Mouse (Mus musculus): ENCODE measurements around the gene Zfp658. TPM values are rescaled to one million over a fixed set of nuclear protein-coding genes. Genes with fewer than 3 reads are reported as not detected.
A peak's percentile ranks its signal among the peaks of the same experiment; 100 is the strongest.

The Zfp658 gene
- total RNA-seq, 1 experiment from 2014 or later: 1.5 TPM

DNA sequence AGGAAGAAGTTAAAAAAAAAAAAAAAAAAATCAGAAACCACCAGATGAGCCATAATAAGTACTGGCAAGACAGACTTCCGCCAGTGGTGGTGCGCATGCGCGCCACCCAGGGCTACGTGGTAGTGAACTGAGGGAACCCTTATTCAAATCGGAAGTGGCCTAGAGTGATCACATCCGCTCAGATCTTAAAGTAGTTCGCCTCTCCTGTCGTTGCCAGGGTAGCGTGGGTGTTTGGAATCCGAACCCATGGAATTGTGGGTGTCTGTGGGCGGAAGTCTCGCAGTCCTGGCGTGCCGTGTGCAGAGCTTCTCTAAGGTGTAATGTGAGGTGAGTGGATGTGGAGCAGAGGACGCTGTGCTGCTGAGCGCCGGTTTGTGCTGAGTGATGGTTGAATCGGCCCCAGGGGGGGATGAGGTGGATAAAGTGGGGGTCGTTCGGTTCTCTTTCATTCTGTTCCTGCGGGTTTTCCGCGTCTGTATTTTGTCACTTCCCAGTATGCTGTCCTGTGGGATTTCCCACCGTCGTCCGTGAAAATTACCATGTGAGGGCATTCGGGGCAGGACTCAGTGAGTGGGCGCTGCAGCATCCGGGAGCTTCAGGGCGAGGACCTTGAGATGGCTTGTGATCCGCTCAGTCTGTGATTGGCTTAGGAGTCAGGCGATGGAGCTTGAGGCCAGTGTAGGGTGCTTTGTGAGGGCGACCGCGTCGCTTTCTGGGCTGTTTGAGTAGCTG, 17.6 kb downstream of the Zfp658 start, which contains the start of gene Zfp719:
Gene Zfp719 (plus strand): TSS at position 171 of the 732 bp plus-strand sequence.
- peak; percentile 98 for ATAC-seq (replicated peaks; ENCODE audit: low read depth, poor library complexity, severe bottlenecking)

DNA sequence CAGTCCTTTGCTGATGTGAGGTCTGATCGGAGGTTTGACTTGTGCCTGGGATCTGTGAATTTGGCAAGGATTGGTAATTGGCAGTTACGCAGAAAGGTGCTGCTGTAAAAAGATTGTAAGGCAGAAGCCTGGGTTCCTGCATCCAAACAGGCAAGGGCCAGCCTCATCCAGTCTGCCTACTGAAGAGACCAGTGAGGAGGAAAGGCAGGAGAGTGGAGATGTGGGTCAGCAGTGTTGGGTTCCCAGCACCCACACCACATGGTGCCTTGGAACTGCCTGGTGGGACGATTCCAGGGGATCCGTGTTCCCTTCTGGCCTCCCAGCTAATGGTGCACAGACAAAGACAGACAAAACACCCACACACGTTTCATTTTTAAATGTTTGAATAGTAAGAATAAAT, 18.5 kb downstream of the Zfp658 start:
- ATAC-seq (replicated peaks; ENCODE audit: low read depth, poor library complexity, severe bottlenecking): no peak

DNA sequence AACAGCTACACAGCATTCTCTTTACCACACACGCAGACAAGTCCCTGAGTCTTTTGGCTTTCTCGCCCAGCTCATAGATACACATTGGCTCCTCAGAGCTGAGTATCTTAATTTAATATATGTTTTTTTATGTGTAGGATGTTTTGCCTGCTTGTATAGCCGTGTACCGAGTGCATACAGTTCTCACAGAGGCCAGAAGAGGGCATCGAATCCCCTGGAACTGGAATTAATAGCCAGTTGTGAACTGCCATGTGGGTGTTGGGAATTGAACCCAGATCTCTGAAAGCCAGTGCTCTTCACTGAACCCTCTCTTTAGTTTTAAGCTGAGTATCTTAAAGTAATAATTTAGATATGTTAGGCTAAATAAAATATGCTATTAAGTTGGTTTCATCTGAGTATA, 22.7 kb downstream of the Zfp658 start:
- ATAC-seq (replicated peaks; ENCODE audit: low read depth, poor library complexity, severe bottlenecking): no peak

- no peak for ATAC-seq (replicated peaks; ENCODE audit: low read depth, poor library complexity, severe bottlenecking)
Measured at GRCm38 (mm10) chr7:43601884-43602283, 39.8 kb downstream of the Zfp658 start.

GRCm38 (mm10) chr7:43606896-43607742, 45.1 kb downstream of the Zfp658 start, which contains the start of gene Zfp819:
Gene Zfp819, plus strand, starts transcription at chr7:43607169.
- peak; percentile 78 for ATAC-seq (replicated peaks; ENCODE audit: low read depth, poor library complexity, severe bottlenecking)

DNA sequence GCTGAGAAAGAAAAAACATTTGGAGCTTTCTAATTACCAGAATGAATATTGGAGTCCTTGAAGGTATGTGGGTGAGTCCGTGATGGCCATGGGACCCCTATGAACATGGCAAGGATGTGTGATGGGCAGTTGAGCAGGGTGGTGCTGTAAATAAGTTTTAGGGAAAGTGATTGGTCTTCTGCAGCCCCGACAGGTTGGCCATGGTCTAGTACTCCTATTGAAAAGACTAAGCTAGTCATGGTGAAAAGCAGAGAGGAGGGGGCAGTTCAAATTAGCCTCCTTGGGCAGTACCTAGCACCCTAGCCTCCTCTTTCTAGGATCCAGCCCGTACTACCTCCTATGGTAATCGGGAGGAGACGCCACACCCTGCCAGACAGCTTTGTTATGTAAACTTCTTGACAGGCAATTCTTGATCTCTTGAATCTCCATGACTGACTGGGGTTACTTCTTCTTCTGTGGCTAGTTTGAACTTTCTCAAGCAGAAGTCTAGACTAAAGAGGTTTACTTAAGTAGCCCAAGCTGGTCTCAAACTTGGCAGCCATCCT, 45.8 kb downstream of the Zfp658 start:
- peak; percentile 64 for ATAC-seq (replicated peaks; ENCODE audit: low read depth, poor library complexity, severe bottlenecking)

- ATAC-seq (replicated peaks; ENCODE audit: low read depth, poor library complexity, severe bottlenecking): no peak
Measured at GRCm38 (mm10) chr7:43608316-43608824, 46.3 kb downstream of the Zfp658 start.

GRCm38 (mm10) chr7:43613816-43614551, 51.9 kb downstream of the Zfp658 start:
- ATAC-seq (replicated peaks; ENCODE audit: low read depth, poor library complexity, severe bottlenecking): peak; percentile 58; the same call in 1 of the 2 replicates

- ATAC-seq (replicated peaks; ENCODE audit: low read depth, poor library complexity, severe bottlenecking): 0 out of 2 replicates have a peak, but pooled peaks have one; percentile 29
Measured at GRCm38 (mm10) chr7:43622927-43623326, 60.9 kb downstream of the Zfp658 start.

GRCm38 (mm10) chr7:43623819-43624218, 61.8 kb downstream of the Zfp658 start:
- ATAC-seq (replicated peaks; ENCODE audit: low read depth, poor library complexity, severe bottlenecking): no peak

Other genes starting within 250 kb of the Zfp658 start
- gene Zfp715, start 249.0 kb upstream of the Zfp658 start, total RNA-seq (2017): 20.1 and 36.6 TPM in 2 replicates
- gene Siglecf, start 210.9 kb upstream of the Zfp658 start, total RNA-seq (2017): 18.8 and 22.1 TPM in 2 replicates
- gene Siglecg, start 154.1 kb upstream of the Zfp658 start, total RNA-seq (2017): 1.6 TPM in 2 replicates
- 1.4 TPM in 1 of 2 replicates, not detected in the other for gene Lim2, start 134.6 kb upstream of the Zfp658 start, total RNA-seq (2017)
- gene Nkg7, start 125.2 kb upstream of the Zfp658 start, total RNA-seq (2017): 154 and 175 TPM in 2 replicates
- 2.9 TPM in 1 of 2 replicates, not detected in the other for gene Cldnd2, start 121.5 kb upstream of the Zfp658 start, total RNA-seq (2017)
- 481 and 496 TPM in 2 replicates for gene Etfb, start 118.2 kb upstream of the Zfp658 start, total RNA-seq (2017)
- 2.6 and 8.0 TPM in 2 replicates for gene Gm45233, start 118.1 kb upstream of the Zfp658 start, total RNA-seq (2017)
- 3.9 and 8.6 TPM in 2 replicates for gene Vsig10l, start 99.1 kb upstream of the Zfp658 start, total RNA-seq (2017)
- not detected in 2 replicates for gene Iglon5, start 72.2 kb upstream of the Zfp658 start, total RNA-seq (2017)
- not detected in 2 replicates for gene 4931406B18Rik, start 56.3 kb upstream of the Zfp658 start, total RNA-seq (2017)
- gene Cd33, start 17.8 kb upstream of the Zfp658 start, total RNA-seq (2017): 3.9 and 5.8 TPM in 2 replicates
- gene Zfp719, start 17.4 kb downstream of the Zfp658 start, total RNA-seq (2017): 7.8 and 8.1 TPM in 2 replicates
- 0.09 TPM in 1 of 2 replicates, not detected in the other for gene Zfp819, start 44.9 kb downstream of the Zfp658 start, total RNA-seq (2017)
- gene Ceacam18, start 72.5 kb downstream of the Zfp658 start, total RNA-seq (2017): not detected in 2 replicates
- 0.64 and 0.82 TPM in 2 replicates for gene Siglece, start 97.9 kb downstream of the Zfp658 start, total RNA-seq (2017)
- gene Ctu1, start 109.8 kb downstream of the Zfp658 start, total RNA-seq (2017): 8.1 and 9.3 TPM in 2 replicates
- gene Klk14, start 128.2 kb downstream of the Zfp658 start, total RNA-seq (2017): not detected in 2 replicates
- gene Klk13, start 150.3 kb downstream of the Zfp658 start, total RNA-seq (2017): not detected in 2 replicates
- gene Klk12, start 206.6 kb downstream of the Zfp658 start, total RNA-seq (2017): not detected in 2 replicates
- not detected in 2 replicates for gene Klk11, start 212.3 kb downstream of the Zfp658 start, total RNA-seq (2017)
- not detected in 2 replicates for gene Klk10, start 218.8 kb downstream of the Zfp658 start, total RNA-seq (2017)
- not detected in 2 replicates for gene Klk9, start 229.6 kb downstream of the Zfp658 start, total RNA-seq (2017)
- 29.0 and 33.0 TPM in 2 replicates for gene Klk8, start 235.3 kb downstream of the Zfp658 start, total RNA-seq (2017)
- not detected in 2 replicates for gene Klk7, start 249.0 kb downstream of the Zfp658 start, total RNA-seq (2017)